Mouse (Mus musculus): Measurements from ENCODE around the gene Golt1a.
"Not testable (repeated sequence)": the region's sequence is repeated elsewhere in the genome, so short reads cannot be mapped to it uniquely, and the experiment has no call there.

Gene Golt1a

GRCm38 (mm10) chr1:133302540-133302939 is 7.1 kb upstream of the Golt1a start:
- no peak for DNase-seq (ENCODE audit: low spot score in 2 of 2)

GRCm38 (mm10) chr1:133306842-133307241 is 2.8 kb upstream of the Golt1a start:
- peak; percentile 57 to 71 for DNase-seq (ENCODE audit: low spot score in 2 of 2)

GRCm38 (mm10) chr1:133307318-133307717 is 2.3 kb upstream of the Golt1a start:
- no peak for DNase-seq (ENCODE audit: low spot score in 2 of 2)

- DNase-seq (ENCODE audit: low spot score in 2 of 2) = no peak
Observed at GRCm38 (mm10) chr1:133311240-133311639, 1.6 kb downstream of the Golt1a start.

GRCm38 (mm10) chr1:133311946-133312345 is 2.3 kb downstream of the Golt1a start:
- no peak for DNase-seq (ENCODE audit: low spot score in 2 of 2)

- DNase-seq (ENCODE audit: low spot score in 2 of 2) = no peak
Observed at GRCm38 (mm10) chr1:133314364-133314763, 4.8 kb downstream of the Golt1a start.

GRCm38 (mm10) chr1:133315775-133316174 is 6.2 kb downstream of the Golt1a start:
- DNase-seq (ENCODE audit: low spot score in 2 of 2) = no peak

- no peak for DNase-seq (ENCODE audit: low spot score in 2 of 2)
Observed at GRCm38 (mm10) chr1:133316577-133316976, 7.0 kb downstream of the Golt1a start.

- DNase-seq (ENCODE audit: low spot score in 2 of 2) = no peak
Observed at GRCm38 (mm10) chr1:133317149-133317548, 7.5 kb downstream of the Golt1a start.

- DNase-seq (ENCODE audit: low spot score in 2 of 2) = no peak
Observed at GRCm38 (mm10) chr1:133321267-133321925, 11.8 kb downstream of the Golt1a start, which contains the start of gene Kiss1. TSS of gene Kiss1 (plus strand) at chr1:133321875.

- no peak for DNase-seq (ENCODE audit: low spot score in 2 of 2)
Observed at GRCm38 (mm10) chr1:133323333-133323732, 13.7 kb downstream of the Golt1a start.

- DNase-seq (ENCODE audit: low spot score in 2 of 2) = no peak
Observed at GRCm38 (mm10) chr1:133325951-133326350, 16.4 kb downstream of the Golt1a start.

GRCm38 (mm10) chr1:133327094-133327493 is 17.5 kb downstream of the Golt1a start:
- DNase-seq (ENCODE audit: low spot score in 2 of 2) = no peak

GRCm38 (mm10) chr1:133328299-133328795 is 18.7 kb downstream of the Golt1a start:
- no peak for DNase-seq (ENCODE audit: low spot score in 2 of 2)

- no peak for DNase-seq (ENCODE audit: low spot score in 2 of 2)
Observed at GRCm38 (mm10) chr1:133328896-133329637, 19.5 kb downstream of the Golt1a start.

- no peak for DNase-seq (ENCODE audit: low spot score in 2 of 2)
Observed at GRCm38 (mm10) chr1:133329638-133329964, 20.0 kb downstream of the Golt1a start.

- no peak for DNase-seq (ENCODE audit: low spot score in 2 of 2)
Observed at GRCm38 (mm10) chr1:133331142-133331541, 21.5 kb downstream of the Golt1a start.

GRCm38 (mm10) chr1:133332656-133333430 is 23.2 kb downstream of the Golt1a start:
- no peak for DNase-seq (ENCODE audit: low spot score in 2 of 2)

- no peak for DNase-seq (ENCODE audit: low spot score in 2 of 2)
Observed at GRCm38 (mm10) chr1:133333937-133334336, 24.3 kb downstream of the Golt1a start.

GRCm38 (mm10) chr1:133340403-133340802 is 30.8 kb downstream of the Golt1a start:
- not testable (repeated sequence) for DNase-seq (ENCODE audit: low spot score in 2 of 2)

- DNase-seq (ENCODE audit: low spot score in 2 of 2) = no peak
Observed at GRCm38 (mm10) chr1:133344357-133344756, 34.8 kb downstream of the Golt1a start.

GRCm38 (mm10) chr1:133346531-133346930 is 36.9 kb downstream of the Golt1a start:
- no peak for DNase-seq (ENCODE audit: low spot score in 2 of 2)
